Mouse (Mus musculus) right cerebral cortex, adult 2 months (tissue): Measurements from ENCODE around the gene Ficd.

ENCODE experiments used
- DNase-seq, 2 experiments: peaks; one replicate each; pipeline ENCODE4 v3.0.0; 2021 to 2022; ENCODE audit warnings: low spot score in 2 of 2

Ficd gene

GRCm38 (mm10) chr5:113730641-113731121 is 4.9 kb upstream of the Ficd start:
- peak; percentile 44 to 46 for DNase-seq

- no peak for DNase-seq
These were observed 4.4 kb upstream of the Ficd start for GRCm38 (mm10) chr5:113731174-113731573.

GRCm38 (mm10) chr5:113732182-113732581 is 3.4 kb upstream of the Ficd start:
- peak; percentile 57 to 66 for DNase-seq

- DNase-seq: no peak
These were observed 1.2 kb upstream of the Ficd start for GRCm38 (mm10) chr5:113734376-113734775.

- no peak for DNase-seq
These were observed 619 bp upstream of the Ficd start for GRCm38 (mm10) chr5:113735023-113735344.

- no peak for DNase-seq
These were observed 505 bp downstream of the Ficd start for GRCm38 (mm10) chr5:113736113-113736502.

GRCm38 (mm10) chr5:113736522-113737164 is 1.0 kb downstream of the Ficd start:
- DNase-seq: no peak

GRCm38 (mm10) chr5:113737607-113738237 is 2.1 kb downstream of the Ficd start:
- DNase-seq: no peak

- no peak for DNase-seq
These were observed 12.0 kb downstream of the Ficd start for GRCm38 (mm10) chr5:113747629-113748028.

GRCm38 (mm10) chr5:113748556-113749331 is 13.1 kb downstream of the Ficd start:
- no peak for DNase-seq

GRCm38 (mm10) chr5:113751521-113752157 is 16.0 kb downstream of the Ficd start:
- no peak for DNase-seq

- no peak for DNase-seq
These were observed 19.9 kb downstream of the Ficd start for GRCm38 (mm10) chr5:113755347-113756030.

GRCm38 (mm10) chr5:113761585-113761984 is 26.0 kb downstream of the Ficd start:
- no peak for DNase-seq

GRCm38 (mm10) chr5:113764426-113764825 is 28.8 kb downstream of the Ficd start:
- DNase-seq: no peak

- peak in 1 of 2 experiments; percentile 37 for DNase-seq
These were observed 30.3 kb downstream of the Ficd start for GRCm38 (mm10) chr5:113765641-113766526.

- no peak for DNase-seq
These were observed 33.2 kb downstream of the Ficd start for GRCm38 (mm10) chr5:113768806-113769205.

GRCm38 (mm10) chr5:113771213-113772162 is 35.9 kb downstream of the Ficd start:
- peak; percentile 92 for DNase-seq

GRCm38 (mm10) chr5:113772450-113772895 is 36.9 kb downstream of the Ficd start, which contains the start of the genes Sart3 and Iscu:
Gene Sart3, minus strand, starts transcription at chr5:113772510.
Gene Iscu, plus strand, starts transcription at chr5:113772748.
- DNase-seq: peak; percentile 90 to 93

GRCm38 (mm10) chr5:113772905-113773519 is 37.4 kb downstream of the Ficd start:
- no peak for DNase-seq
